Mouse (Mus musculus) forebrain, postnatal 0 days (tissue): Measurements from ENCODE around the gene Spata13. TPM values are rescaled to one million over a fixed set of nuclear protein-coding genes. Genes with fewer than 3 reads are reported as not detected.

Experiments
- ATAC-seq: fragments of 200-750 bp; cut with Nextera tagmentation; 2 replicates; pipeline ENCODE4 v1.8.0; 2017; ENCODE audit warnings: mild to moderate bottlenecking, moderate library complexity
- DNase-seq: peaks from one replicate; pipeline ENCODE4 v3.0.0-alpha.2; 2015
- H3K27ac ChIP-seq: fragments of 300-500 bp; sonication (generic); 2 replicates; pipeline ENCODE4 v1.5.1; 2014; ENCODE audit warnings: low read depth, mild to moderate bottlenecking, antibody characterized with exemption, low read length, moderate library complexity, mixed read lengths
- H3K27me3 ChIP-seq: fragments of 300-500 bp; sonication (generic); 2 replicates; pipeline ENCODE4 v1.6.1; 2014; ENCODE audit warnings: mild to moderate bottlenecking, low read length, mixed read lengths; ENCODE audit not compliant: insufficient read depth
- H3K36me3 ChIP-seq: fragments of 300-500 bp; sonication (generic); 2 replicates; pipeline ENCODE4 v1.6.1; 2014; ENCODE audit warnings: mild to moderate bottlenecking, moderate library complexity; ENCODE audit not compliant: insufficient read depth
- H3K4me1 ChIP-seq: fragments of 300-500 bp; sonication (generic); 2 replicates; pipeline ENCODE4 v1.6.1; 2014; ENCODE audit warnings: antibody characterized with exemption; ENCODE audit not compliant: insufficient read depth
- H3K4me2 ChIP-seq: fragments of 300-500 bp; sonication (generic); 2 replicates; pipeline ENCODE4 v1.6.1; 2014; ENCODE audit warnings: low read depth, mild to moderate bottlenecking, moderate library complexity
- H3K4me3 ChIP-seq: fragments of 300-500 bp; sonication (generic); 2 replicates; pipeline ENCODE4 v1.5.1; 2014; ENCODE audit warnings: low read depth, low read length, mixed read lengths
- H3K9ac ChIP-seq: fragments of 300-500 bp; sonication (generic); 2 replicates; pipeline ENCODE4 v1.6.1; 2014; ENCODE audit warnings: mild to moderate bottlenecking
- H3K9me3 ChIP-seq: fragments of 300-500 bp; sonication (generic); 2 replicates; pipeline ENCODE4 v1.6.1; 2016; ENCODE audit warnings: low read length
- CTCF ChIP-seq: sonication (generic); IDR thresholded peaks from 2 replicates; pipeline ENCODE4 v1.5.1; 2016; ENCODE audit warnings: antibody characterized with exemption, control low read depth, low read depth
- WGBS: fragments of 180-500 bp; shearing (Covaris S2); extraction: QIAGEN DNeasy Blood & Tissue Kit; methylation state at CpG from one replicate; pipeline ENCODE4 v1.1.7; 2014; 5-methylcytosine and 5-hydroxymethylcytosine counted together
- polyA plus RNA-seq: library from polyadenylated mRNA; unstranded; fragments of >200 nt; fragmentation: Nextera tagmentation; extraction: Ambion mirVana; gene quantifications from 2 replicates; pipeline ENCODE4 v1.2.1, GENCODE M21; 2015
- total RNA-seq: library from RNA; depleted of rRNA; stranded (reverse); fragments of >200 nt; gene quantifications from 2 replicates; pipeline ENCODE4 v1.2.3, GENCODE M21; 2014

Gene Spata13
- total and polyA plus RNA-seq, 2 experiments from 2014 or later: 17.3 to 43.6 TPM

DNA sequence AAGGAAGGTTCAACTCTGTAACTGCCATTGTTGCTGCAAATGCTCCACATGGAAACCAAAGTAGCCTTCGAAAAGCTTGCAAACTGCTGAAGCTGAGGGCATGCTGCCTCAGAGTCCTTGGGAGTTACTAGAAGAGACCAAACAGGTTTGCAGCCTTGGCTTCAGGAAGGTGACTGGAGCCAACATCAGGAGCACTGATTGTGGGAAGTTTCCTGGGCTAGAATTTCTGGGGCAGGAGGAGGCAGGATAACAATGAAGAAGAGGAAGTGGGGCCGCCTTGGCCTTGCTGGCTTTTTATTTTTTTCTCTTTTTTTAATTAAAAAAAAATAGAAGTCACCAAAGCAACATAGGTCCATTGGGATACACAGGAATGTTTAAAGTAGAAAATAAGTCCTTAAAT lies 34.8 kb upstream of the Spata13 start:
- Histone ChIP-seq H3K4me3 (no peak overlapping the region), H3K27ac (no peak overlapping the region), H3K9me3 (no peaks in the 10 kb centered on the region), H3K9ac (no peak overlapping the region), H3K4me2 (no peak overlapping the region), H3K27me3 (no peaks in the 10 kb centered on the region), H3K4me1 (no peaks in the 10 kb centered on the region), H3K36me3 (no peaks in the 10 kb centered on the region)
- DNase-seq (no peak), ATAC-seq (no peak)
- WGBS: 96% methylated on average over 2 of the region's 2 CpGs
- no peak for TF ChIP-seq CTCF

DNA sequence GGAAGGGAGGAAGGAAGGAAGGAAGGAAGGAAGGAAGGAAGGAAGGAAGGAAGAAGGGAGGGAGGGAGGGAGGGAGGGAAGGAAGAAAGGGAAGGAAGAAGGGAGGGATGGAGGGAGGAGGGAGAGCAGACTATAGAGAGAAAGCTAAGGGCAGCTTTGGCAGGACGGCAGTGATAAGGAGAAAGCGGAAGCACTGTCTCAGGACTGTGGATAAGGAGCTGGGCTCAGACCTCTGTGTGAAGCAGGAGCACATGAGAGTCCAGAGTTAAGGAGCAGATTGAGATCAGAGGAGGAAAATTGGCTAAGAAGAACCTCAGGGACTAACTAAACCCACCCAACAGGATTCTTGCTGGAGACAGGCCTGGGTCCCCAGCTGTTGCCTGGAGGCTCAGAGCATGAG lies 28.2 kb upstream of the Spata13 start:
- Histone ChIP-seq H3K4me2 (no peak overlapping the region), H3K4me3 (no peak overlapping the region), H3K4me1 (no peaks in the 10 kb centered on the region), H3K27me3 (no peaks in the 10 kb centered on the region), H3K27ac (no peak overlapping the region), H3K9me3 (no peaks in the 10 kb centered on the region), H3K36me3 (no peaks in the 10 kb centered on the region), H3K9ac (no peak overlapping the region)
- DNase-seq (no peak), ATAC-seq (no peak)
- 85% methylated on average over 2 of the region's 2 CpGs for WGBS
- TF ChIP-seq CTCF: no peak

- Histone ChIP-seq H3K4me1 (no peaks in the 10 kb centered on the region), H3K4me3 (no peak overlapping the region), H3K36me3 (no peaks in the 10 kb centered on the region), H3K27ac (no peak overlapping the region), H3K27me3 (no peaks in the 10 kb centered on the region), H3K9me3 (no peaks in the 10 kb centered on the region), H3K4me2 (no peak overlapping the region), H3K9ac (no peak overlapping the region)
- WGBS: 60% methylated on average over 4 of the region's 4 CpGs
- DNase-seq: no peak
- no peak for ATAC-seq
- no peak for TF ChIP-seq CTCF
Measured at GRCm38 (mm10) chr14:60606194-60606593, 27.6 kb upstream of the Spata13 start.

GRCm38 (mm10) chr14:60607743-60608142 lies 26.1 kb upstream of the Spata13 start:
- H3K9ac ChIP-seq: no peak overlapping the region
- no peaks in the 10 kb centered on the region for H3K9me3 ChIP-seq
- ATAC-seq (no peak), DNase-seq (no peak)
- H3K27me3 ChIP-seq: no peaks in the 10 kb centered on the region
- H3K4me3 ChIP-seq: no peak overlapping the region
- H3K4me1 ChIP-seq: no peaks in the 10 kb centered on the region
- no peaks in the 10 kb centered on the region for H3K36me3 ChIP-seq
- no peak overlapping the region for H3K4me2 ChIP-seq
- H3K27ac ChIP-seq: no peak overlapping the region
- WGBS: 75% methylated on average over 4 of the region's 4 CpGs
- TF ChIP-seq CTCF: no peak

- no peak overlapping the region for H3K4me3 ChIP-seq
- 100% methylated on average over 1 of the region's 1 CpGs for WGBS
- no peak for ATAC-seq
Measured at GRCm38 (mm10) chr14:60609160-60609559, 24.6 kb upstream of the Spata13 start.

GRCm38 (mm10) chr14:60612671-60613070 lies 21.1 kb upstream of the Spata13 start:
- no peaks in the 10 kb centered on the region for H3K36me3 ChIP-seq

More at GRCm38 (mm10) chr14:60609160-60609559, 24.6 kb upstream of the Spata13 start:
- Histone ChIP-seq H3K27ac (no peak overlapping the region), H3K4me2 (no peak overlapping the region), H3K4me1 (no peaks in the 10 kb centered on the region), H3K9ac (no peak overlapping the region), H3K9me3 (no peaks in the 10 kb centered on the region), H3K36me3 (no peaks in the 10 kb centered on the region), H3K27me3 (no peaks in the 10 kb centered on the region)
- no peak for TF ChIP-seq CTCF
- no peak for DNase-seq

GRCm38 (mm10) chr14:60621076-60621475 lies 12.7 kb upstream of the Spata13 start:
- H3K4me1 ChIP-seq: no peaks in the 10 kb centered on the region
- no peaks in the 10 kb centered on the region for H3K27me3 ChIP-seq
- no peak overlapping the region for H3K4me2 ChIP-seq
- 71% methylated on average over 9 of the region's 9 CpGs for WGBS
- TF ChIP-seq CTCF: no peak
- H3K9ac ChIP-seq: no peak overlapping the region
- no peak overlapping the region for H3K27ac ChIP-seq
- H3K4me3 ChIP-seq: no peak overlapping the region
- H3K9me3 ChIP-seq: no peaks in the 10 kb centered on the region
- no peaks in the 10 kb centered on the region for H3K36me3 ChIP-seq
- ATAC-seq: no peak
- DNase-seq: no peak

More at GRCm38 (mm10) chr14:60612671-60613070, 21.1 kb upstream of the Spata13 start:
- H3K4me2 ChIP-seq: no peak overlapping the region
- TF ChIP-seq CTCF: no peak
- H3K27me3 ChIP-seq: no peaks in the 10 kb centered on the region
- no peak overlapping the region for H3K4me3 ChIP-seq
- H3K4me1 ChIP-seq: no peaks in the 10 kb centered on the region
- peak; percentile 3 for DNase-seq
- no peak for ATAC-seq
- H3K27ac ChIP-seq: no peak overlapping the region
- H3K9me3 ChIP-seq: no peaks in the 10 kb centered on the region
- WGBS: 7% methylated on average over 7 of the region's 7 CpGs
- no peak overlapping the region for H3K9ac ChIP-seq

DNA sequence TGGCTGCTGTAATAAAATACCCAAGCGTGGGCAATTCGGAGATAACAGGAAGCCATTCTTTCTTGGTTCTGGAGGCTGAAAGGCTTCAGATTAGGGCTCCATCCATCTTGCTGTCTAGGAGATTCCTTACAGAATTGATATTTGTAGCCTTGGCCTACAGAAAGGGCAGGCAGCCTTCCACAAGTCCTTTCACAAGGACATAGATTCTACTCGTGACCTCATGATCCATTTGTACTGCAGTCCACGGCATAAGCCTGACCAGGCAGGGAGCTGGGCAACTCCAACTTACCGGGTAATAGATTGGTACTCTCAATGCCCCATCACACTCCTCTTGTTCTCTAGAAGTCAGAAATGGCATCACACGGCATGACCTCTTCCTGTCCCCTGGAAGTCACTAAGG lies 8.3 kb upstream of the Spata13 start:
- no peak for TF ChIP-seq CTCF
- no peaks in the 10 kb centered on the region for H3K4me1 ChIP-seq
- no peak overlapping the region for H3K27ac ChIP-seq
- 83% methylated on average over 6 of the region's 6 CpGs for WGBS
- no peak overlapping the region for H3K4me3 ChIP-seq
- no peaks in the 10 kb centered on the region for H3K36me3 ChIP-seq
- DNase-seq (no peak), ATAC-seq (no peak)
- H3K27me3 ChIP-seq: no peaks in the 10 kb centered on the region
- no peaks in the 10 kb centered on the region for H3K9me3 ChIP-seq
- no peak overlapping the region for H3K4me2 ChIP-seq
- H3K9ac ChIP-seq: no peak overlapping the region
